Mouse (Mus musculus) MEL-GATA-1-ER (cell line): ENCODE results near the gene Tas2r134.

Experiments used
- DNase-seq: peaks from one replicate; pipeline ENCODE4 v3.0.0-alpha.2; 2012; ENCODE audit warnings: low read depth; ENCODE audit errors: extremely low read depth

Tas2r134 gene

GRCm38 (mm10) chr2:51652086-51652485, 24.8 kb downstream of the Tas2r134 start:
- no peak for DNase-seq

GRCm38 (mm10) chr2:51657684-51658083, 30.4 kb downstream of the Tas2r134 start:
- DNase-seq: no peak

GRCm38 (mm10) chr2:51658288-51658687, 31.0 kb downstream of the Tas2r134 start:
- no peak for DNase-seq

- DNase-seq: no peak
These were observed 47.0 kb downstream of the Tas2r134 start for GRCm38 (mm10) chr2:51674321-51674720.
